Mouse (Mus musculus) kidney, adult 2 months (tissue): ENCODE measurements around the gene Kdelc2.

Experiments used
- CTCF ChIP-seq: fragments of 200-500 bp; conservative IDR thresholded peaks from 2 replicates; pipeline ENCODE4 v1.5.1; 2011; ENCODE audit warnings: low read depth, mild to moderate bottlenecking, control low read depth, low read length, moderate library complexity, mixed read lengths; ENCODE audit not compliant: insufficient read depth, insufficient read length
- POLR2A ChIP-seq: fragments of 200-500 bp; IDR thresholded peaks from one replicate; pipeline ENCODE4 v1.6.1; 2011; ENCODE audit warnings: low read depth, low read length, control low read depth

- no peak for TF ChIP-seq CTCF
- no peak for TF ChIP-seq POLR2A
These were observed 14.0 kb downstream of the Kdelc2 start for GRCm38 (mm10) chr9:53397685-53398387.
